Mouse (Mus musculus) bone marrow, adult 2 months (tissue): Measurements from ENCODE around the gene Bud13. TPM values are rescaled to one million over a fixed set of nuclear protein-coding genes. Genes with fewer than 3 reads are reported as not detected.

Source experiments
- H3K27ac ChIP-seq: fragments of 200-500 bp; 2 replicates; pipeline ENCODE4 v1.5.1; 2012; ENCODE audit warnings: low read depth, mild to moderate bottlenecking, control low read depth, inconsistent platforms, low read length; ENCODE audit not compliant: control insufficient read depth, poor library complexity, insufficient read depth
- H3K4me1 ChIP-seq: fragments of 200-500 bp; 2 replicates; pipeline ENCODE4 v1.6.1; 2011; ENCODE audit warnings: low read length; ENCODE audit not compliant: control insufficient read depth, insufficient read depth
- H3K4me3 ChIP-seq: fragments of 200-500 bp; replicated peaks from 2 replicates; pipeline ENCODE3; 2011; ENCODE audit warnings: mild to moderate bottlenecking, low read depth, low read length, control low read depth; ENCODE audit not compliant: control insufficient read depth
- CTCF ChIP-seq: fragments of 200-500 bp; IDR thresholded peaks from 2 replicates; pipeline ENCODE4 v1.5.1; 2011; ENCODE audit warnings: low read length, control low read depth; ENCODE audit not compliant: control insufficient read depth, insufficient read depth
- POLR2A ChIP-seq: fragments of 200-500 bp; IDR thresholded peaks from 2 replicates; pipeline ENCODE4 v1.6.1; 2011; ENCODE audit warnings: low read depth, mild to moderate bottlenecking, control low read depth, low read length, borderline replicate concordance; ENCODE audit not compliant: control insufficient read depth
- WGBS: fragments of 180-500 bp; shearing (Covaris S2); methylation state at CpG from one replicate; pipeline ENCODE4 v1.1.7; 2018; 5-methylcytosine and 5-hydroxymethylcytosine counted together
- polyA plus RNA-seq: library from polyadenylated mRNA; stranded (reverse); fragments of >200 nt; gene quantifications from 2 replicates; pipeline ENCODE4 v1.2.4, GENCODE M21; 2011; ENCODE audit warnings: low replicate concordance; ENCODE audit not compliant: missing spikeins, insufficient read depth, insufficient read length

Gene Bud13
- polyA plus RNA-seq: 13.4 and 15.3 TPM in 2 replicates

DNA sequence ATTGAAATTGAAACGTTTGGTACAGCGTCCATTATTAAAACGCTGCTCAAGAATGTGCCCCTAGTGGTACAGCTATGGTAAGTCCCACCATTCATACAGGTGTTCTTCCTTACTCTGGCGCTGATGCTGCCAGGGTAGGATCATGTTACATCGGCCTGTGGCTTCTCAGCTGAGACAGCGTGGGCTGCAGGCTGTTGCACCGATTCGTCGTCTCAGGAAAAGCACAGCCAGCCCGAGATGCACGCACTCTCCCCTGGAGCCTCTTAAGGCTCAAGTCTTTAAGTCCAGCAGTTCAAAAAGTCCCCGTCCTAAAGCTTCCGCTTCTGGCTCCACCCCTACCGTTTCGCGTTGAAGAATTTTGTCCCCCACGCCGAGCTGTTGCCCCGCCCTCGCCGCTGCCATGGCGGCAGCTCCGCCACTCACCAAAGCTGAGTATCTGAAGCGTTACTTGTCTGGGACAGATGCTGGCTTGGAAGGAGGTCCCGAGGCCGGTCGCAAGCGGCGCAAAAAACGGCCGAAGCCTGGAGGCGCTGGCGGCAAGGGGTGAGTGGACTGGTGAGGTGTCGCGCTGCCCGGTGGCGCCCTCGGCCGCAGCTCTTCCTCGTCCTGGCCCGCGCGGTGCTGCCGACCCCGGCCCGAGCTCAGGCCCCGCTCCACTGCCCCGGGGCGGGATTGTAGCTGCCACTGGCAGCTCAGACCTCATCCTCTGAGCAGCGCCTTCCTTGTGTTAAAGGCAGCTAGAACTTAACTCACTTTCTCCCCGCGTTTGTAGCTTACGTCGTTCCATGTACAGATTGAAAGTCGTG lies at the start of gene Bud13:
Gene Bud13 (plus strand): TSS at position 378 of the 806 bp plus-strand sequence.
- peak within 1 kb of the TSS; percentile 99 for H3K4me3 ChIP-seq
- no peaks in the 10 kb centered on the region; the same call in 1 of the 2 replicates for H3K4me1 ChIP-seq
- under 1% methylated on average over 55 of the region's 55 CpGs for WGBS
- TF ChIP-seq CTCF (peak; percentile 29), POLR2A (peak; percentile 85; the same call in 1 of the 2 replicates)
- H3K27ac ChIP-seq: peak within 1 kb of the TSS; percentile 76

DNA sequence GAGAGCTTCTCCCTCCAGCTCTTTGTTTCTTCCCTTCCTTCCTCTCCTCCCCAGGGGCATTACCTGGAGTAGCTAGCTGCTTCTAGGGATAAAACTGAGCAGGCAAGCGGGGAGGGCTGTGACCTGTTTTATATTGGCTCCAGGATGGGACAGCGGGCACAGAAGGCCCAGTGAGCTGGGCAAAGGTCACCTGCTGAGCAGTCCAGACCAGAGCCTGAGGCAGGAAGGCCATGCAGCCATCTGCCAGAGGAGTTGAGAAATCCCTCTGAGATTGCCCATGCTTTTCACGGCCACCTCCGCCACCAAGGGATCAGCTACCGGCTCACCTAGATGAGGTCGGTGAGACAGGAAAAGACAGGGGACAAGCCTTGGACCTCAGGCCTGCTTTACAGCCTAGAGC lies 47.6 kb upstream of the Bud13 start:
- Histone ChIP-seq H3K27ac (no peak overlapping the region), H3K4me3 (no peak overlapping the region), H3K4me1 (no peaks in the 10 kb centered on the region)
- TF ChIP-seq CTCF (no peak), POLR2A (no peak)
- WGBS: 72% methylated on average over 6 of the region's 6 CpGs

DNA sequence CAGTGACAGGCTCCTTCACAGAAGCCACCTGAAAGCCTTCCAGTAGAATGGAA lies 47.4 kb upstream of the Bud13 start, which contains the start of gene Apoc3:
Gene Apoc3 (minus strand): TSS at position 41 of the 53 bp plus-strand sequence.
- H3K4me3 ChIP-seq: no peak within 1 kb of the TSS
- H3K4me1 ChIP-seq: no peaks in the 10 kb centered on the region
- TF ChIP-seq POLR2A: no peak
- TF ChIP-seq CTCF: no peak
- H3K27ac ChIP-seq: no peak within 1 kb of the TSS

DNA sequence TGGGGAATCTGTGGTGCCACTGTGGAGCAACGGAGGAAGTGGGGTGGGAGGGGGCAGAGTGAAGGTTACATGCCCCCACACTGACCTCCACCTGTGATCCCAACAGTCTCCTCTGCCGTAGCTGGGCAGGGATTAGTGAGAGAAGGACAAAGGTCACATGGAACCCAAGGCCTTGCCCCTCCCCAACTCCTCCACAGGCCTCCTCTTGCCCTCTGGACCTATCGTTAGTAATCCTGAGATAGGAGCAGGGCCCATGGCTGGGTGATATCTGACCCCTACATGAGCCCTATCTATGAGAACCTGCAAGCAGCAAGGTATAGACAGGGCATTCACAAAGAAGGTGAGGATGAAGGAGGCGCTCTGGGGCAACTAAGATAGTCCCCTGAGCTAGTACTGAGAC lies 47.2 kb upstream of the Bud13 start:
- 69% methylated on average over 4 of the region's 4 CpGs for WGBS
- no peak overlapping the region for H3K27ac ChIP-seq
- TF ChIP-seq POLR2A (no peak), CTCF (no peak)
- H3K4me1 ChIP-seq: no peaks in the 10 kb centered on the region
- H3K4me3 ChIP-seq: no peak overlapping the region

DNA sequence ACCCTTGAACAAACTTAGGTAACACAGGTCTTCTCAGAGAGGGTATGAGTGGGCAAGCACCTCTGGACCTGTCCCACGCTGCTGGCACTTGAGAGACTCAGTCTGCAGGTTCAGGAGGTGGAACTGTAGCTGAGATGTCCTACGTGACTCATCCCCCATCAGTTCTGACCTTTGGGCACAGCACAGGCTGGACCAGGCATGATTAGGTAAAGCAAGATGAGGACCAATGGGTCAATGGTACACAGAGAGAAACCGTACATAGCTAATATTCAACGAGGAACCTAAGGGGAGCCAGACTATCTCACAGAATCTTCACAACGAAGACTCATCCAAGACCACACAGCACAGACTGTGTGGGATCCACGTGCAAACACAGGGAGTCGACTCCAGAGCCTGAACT lies 44.0 kb upstream of the Bud13 start:
- Histone ChIP-seq H3K4me1 (no peaks in the 10 kb centered on the region), H3K27ac (no peak overlapping the region), H3K4me3 (no peak overlapping the region)
- 71% methylated on average over 7 of the region's 7 CpGs for WGBS
- TF ChIP-seq CTCF (no peak), POLR2A (no peak)

DNA sequence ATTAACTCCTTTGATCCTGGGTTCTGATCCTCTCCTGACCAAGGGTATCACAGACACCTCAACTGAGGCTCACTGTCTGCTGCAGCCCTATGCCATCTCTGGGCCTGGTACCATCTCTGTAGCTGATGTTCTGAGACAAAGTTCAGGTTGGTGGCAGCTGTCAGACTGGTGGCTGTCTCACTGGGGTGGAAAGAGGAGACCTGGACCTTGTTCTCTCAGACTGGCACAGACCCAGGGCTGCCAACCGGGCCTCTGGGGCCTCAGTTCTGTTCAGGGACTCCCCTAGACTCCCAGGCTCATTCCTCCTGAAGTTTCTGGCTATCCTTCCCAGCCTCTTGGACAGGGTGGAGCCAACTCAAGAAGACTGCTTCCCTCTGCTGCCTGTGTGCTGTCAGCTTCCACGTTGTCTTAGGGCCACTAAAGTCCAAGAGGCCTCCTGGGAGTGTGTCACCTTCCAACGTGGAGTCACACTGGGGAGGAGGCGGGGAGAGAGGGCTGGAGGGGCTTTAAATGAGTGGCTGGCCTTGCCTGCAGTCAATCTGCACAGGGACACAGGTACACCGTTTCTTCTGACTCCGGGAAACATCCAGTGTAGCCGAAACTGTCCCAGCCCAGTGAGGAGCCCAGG lies 42.2 kb upstream of the Bud13 start, which contains the start of gene Apoa4:
Gene Apoa4 (plus strand): TSS at position 171 of the 628 bp plus-strand sequence.
- TF ChIP-seq POLR2A (no peak), CTCF (no peak)
- WGBS: 66% methylated on average over 7 of the region's 7 CpGs
- no peaks in the 10 kb centered on the region for H3K4me1 ChIP-seq
- no peak within 1 kb of the TSS for H3K27ac ChIP-seq
- no peak within 1 kb of the TSS for H3K4me3 ChIP-seq

DNA sequence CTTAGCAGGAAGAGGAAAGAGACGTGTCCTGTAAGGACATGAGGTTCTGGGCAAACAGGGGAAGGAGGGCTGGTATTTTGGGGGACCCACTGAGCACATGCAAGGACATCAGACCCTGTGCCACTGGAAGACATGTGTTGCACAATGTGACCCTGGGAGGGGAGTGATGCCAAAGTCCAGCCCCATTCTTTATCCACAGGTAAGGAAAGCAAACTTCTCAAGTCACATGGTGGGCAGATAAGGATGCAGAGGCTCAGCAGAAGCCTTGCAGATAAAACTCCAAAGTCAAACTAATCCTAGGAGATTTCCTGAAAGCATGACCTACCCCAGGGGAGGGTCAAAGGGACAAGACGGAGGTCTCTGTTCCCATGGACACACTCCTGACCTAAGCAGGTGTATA lies 41.0 kb upstream of the Bud13 start:
- no peak for TF ChIP-seq POLR2A
- TF ChIP-seq CTCF: no peak
- no peaks in the 10 kb centered on the region for H3K4me1 ChIP-seq
- no peak overlapping the region for H3K27ac ChIP-seq
- WGBS: 66% methylated on average over 2 of the region's 2 CpGs
- H3K4me3 ChIP-seq: no peak overlapping the region

DNA sequence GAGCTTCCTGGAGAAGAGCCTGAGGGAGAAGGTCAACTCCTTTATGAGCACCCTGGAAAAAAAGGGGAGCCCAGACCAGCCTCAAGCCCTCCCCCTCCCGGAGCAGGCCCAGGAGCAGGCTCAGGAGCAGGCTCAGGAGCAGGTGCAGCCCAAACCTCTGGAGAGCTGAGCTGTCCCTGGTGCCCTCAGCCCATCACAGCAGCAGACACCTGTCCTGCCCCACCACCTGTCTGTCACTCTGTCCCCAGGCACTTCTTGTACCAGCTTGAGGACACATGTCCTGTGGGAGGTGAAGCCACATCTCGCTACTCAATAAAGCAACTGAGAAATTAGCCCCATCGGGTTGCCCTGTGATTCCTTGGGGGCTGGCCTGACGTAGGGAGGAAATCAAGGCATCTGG lies 39.7 kb upstream of the Bud13 start:
- no peak overlapping the region for H3K27ac ChIP-seq
- 63% methylated on average over 4 of the region's 4 CpGs for WGBS
- TF ChIP-seq POLR2A (no peak), CTCF (no peak)
- no peak overlapping the region for H3K4me3 ChIP-seq
- H3K4me1 ChIP-seq: no peaks in the 10 kb centered on the region

DNA sequence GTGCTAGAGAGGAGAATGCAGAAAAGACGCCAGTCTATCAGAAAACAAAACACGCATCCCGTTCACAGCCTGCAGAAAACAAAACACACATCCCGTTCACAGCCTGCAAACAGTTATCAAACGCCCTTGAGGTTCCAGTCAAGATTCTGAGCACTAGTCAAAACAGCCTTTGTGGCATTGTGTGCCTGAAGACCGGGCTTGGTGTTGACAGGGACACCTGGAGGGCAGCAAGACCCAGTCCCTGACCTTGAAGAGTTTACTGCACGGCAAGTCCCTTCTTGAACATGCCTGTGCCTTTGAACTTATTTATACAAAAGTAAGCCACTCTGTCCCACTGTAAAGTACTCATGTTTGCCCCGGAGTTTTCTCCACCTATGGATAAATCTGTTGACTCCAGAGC lies 39.2 kb upstream of the Bud13 start:
- WGBS: 69% methylated on average over 8 of the region's 8 CpGs

More for the DNA sequence above, 39.2 kb upstream of the Bud13 start:
- no peaks in the 10 kb centered on the region for H3K4me1 ChIP-seq
- TF ChIP-seq POLR2A (no peak), CTCF (no peak)
- H3K4me3 ChIP-seq: no peak overlapping the region
- H3K27ac ChIP-seq: no peak overlapping the region
